Mouse (Mus musculus) liver, embryonic 18 days (tissue): ENCODE measurements around the gene Rnf128. TPM values are rescaled to one million over a fixed set of nuclear protein-coding genes. Genes with fewer than 3 reads are reported as not detected.

ENCODE experiments used
- polyA plus RNA-seq: library from polyadenylated mRNA; depleted of rRNA; stranded (reverse); fragments of >200 nt; gene quantifications from 2 replicates; pipeline ENCODE4 v1.2.3, GENCODE M21; 2012; rRNA removed

The Rnf128 gene
- 29.9 and 31.9 TPM in 2 replicates for polyA plus RNA-seq

GRCm38 (mm10) chrX:139562925-139563461, at the start of gene Rnf128:
TSS of gene Rnf128 (plus strand) at chrX:139563316.

DNA sequence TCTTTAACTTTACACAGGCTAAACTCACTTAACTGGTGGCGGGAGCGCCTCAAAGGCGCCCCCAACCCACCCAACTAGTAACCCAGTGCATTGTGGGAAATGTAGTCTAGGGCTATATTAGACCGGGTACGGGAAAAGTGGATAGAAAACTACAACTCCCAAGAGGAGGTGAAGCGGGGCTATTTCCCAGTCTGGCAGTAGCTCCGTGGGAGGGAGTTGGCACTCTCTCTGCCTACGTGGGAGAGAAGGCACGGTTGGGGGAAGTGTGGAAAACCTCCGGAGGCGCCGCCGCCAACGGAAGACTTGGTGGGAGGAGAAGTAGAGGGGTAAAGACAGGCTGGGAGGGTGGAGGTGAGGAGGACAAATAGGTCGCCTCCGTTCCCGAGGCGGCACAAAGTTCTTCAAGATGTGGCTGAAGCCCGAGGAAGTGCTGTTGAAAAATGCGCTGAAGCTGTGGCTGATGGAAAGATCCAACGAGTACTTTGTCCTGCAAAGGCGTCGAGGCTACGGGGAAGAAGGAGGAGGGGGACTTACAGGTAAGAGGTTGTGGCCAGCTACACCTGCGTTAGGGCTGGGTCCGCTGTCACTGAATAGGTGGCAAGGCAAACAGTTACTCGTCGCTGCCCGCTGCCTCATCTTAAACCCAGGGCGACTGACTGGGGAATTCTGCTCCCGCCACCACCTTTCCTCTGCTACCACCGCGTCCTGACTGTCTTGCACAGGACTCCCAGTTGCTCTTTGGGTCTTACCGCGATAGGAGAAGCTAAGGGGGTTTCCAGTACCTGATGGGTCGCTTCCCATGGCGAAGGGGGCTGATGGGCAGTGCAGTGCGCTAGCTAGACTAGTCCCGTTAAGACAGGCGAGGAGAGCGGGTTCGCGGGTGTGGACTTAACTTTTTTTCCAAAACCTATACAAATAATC, 121.9 kb downstream of the Rnf128 start, which contains the start of gene Tbc1d8b:
Gene Tbc1d8b, plus strand, starts transcription at position 222 of the 921 bp plus-strand sequence.

DNA sequence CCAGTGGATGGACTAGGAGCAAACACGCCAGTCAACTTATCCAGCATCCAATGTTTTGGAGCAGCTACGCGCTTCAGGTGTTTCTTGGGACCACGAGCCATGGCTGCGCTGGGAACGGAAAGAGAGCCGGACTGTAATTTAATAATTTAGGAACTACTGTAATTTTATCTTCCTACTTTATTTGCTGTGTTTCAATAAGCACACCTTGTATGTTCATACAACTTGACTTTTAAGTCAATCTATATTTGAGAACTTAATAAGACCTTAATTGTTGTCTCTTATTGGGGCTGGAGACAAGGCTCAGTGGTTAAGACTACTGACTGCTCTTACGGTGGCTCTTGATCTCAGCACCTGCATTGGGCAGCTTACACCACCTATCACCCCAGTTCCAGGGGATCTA, 151.3 kb downstream of the Rnf128 start, which contains the start of gene Gm15013:
Gene Gm15013, minus strand, starts transcription at position 101 of the 400 bp plus-strand sequence.

Other genes with a start within 250 kb of the Rnf128 start
- 0.04 and 0.06 TPM in 2 replicates for gene Trap1a, start 229.6 kb upstream of the Rnf128 start, polyA plus RNA-seq
- gene D330045A20Rik, start 82.9 kb upstream of the Rnf128 start, polyA plus RNA-seq: 0.65 and 0.72 TPM in 2 replicates
- 2.6 and 2.7 TPM in 2 replicates for gene Tbc1d8b, start 121.7 kb downstream of the Rnf128 start, polyA plus RNA-seq
- not detected in 2 replicates for gene Gm15013, start 151.2 kb downstream of the Rnf128 start, polyA plus RNA-seq
- 0.17 and 0.19 TPM in 2 replicates for gene Ripply1, start 219.0 kb downstream of the Rnf128 start, polyA plus RNA-seq
- 2.4 and 5.1 TPM in 2 replicates for gene Cldn2, start 237.5 kb downstream of the Rnf128 start, polyA plus RNA-seq